Mouse (Mus musculus): ENCODE results near the gene Tanc1. TPM values are rescaled to one million over a fixed set of nuclear protein-coding genes. Genes with fewer than 3 reads are reported as not detected.

Gene Tanc1
- polyA plus RNA-seq, 1 experiment = not detected

DNA sequence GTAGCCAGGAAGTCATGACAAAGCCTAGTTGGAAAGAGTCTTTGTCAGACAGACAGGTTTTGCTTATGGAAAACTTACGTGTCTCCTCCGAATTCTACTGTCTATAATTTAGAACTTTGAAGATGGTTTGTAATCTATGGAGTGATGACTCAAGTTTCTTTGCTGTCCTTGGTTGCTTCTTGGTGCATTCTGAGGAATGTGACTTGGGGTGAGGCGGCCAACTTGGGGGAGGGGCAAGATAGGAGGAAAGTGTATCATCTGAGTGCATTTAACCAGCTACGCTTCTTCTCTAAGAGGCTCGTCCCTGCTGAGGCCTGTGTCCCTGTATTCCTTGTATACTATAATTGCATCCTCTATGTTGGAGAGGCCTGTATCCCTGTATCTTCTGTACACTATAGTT lies 111.5 kb downstream of the Tanc1 start:
- no peak overlapping the region for H3K27ac ChIP-seq (ENCODE audit: insufficient read depth, low read depth, low read length)
- WGBS = 97% methylated on average over 5 of the region's 5 CpGs
- H3K4me1 ChIP-seq (ENCODE audit: control insufficient read depth, insufficient read depth, low read length) = peaks cover 6% of the 10 kb centered on the region; the same call in 1 of the 2 replicates
- no peak for TF ChIP-seq CTCF (IDR thresholded peaks at IDR 0.05; ENCODE audit: insufficient read depth, low read depth, low read length)
- no peak for TF ChIP-seq POLR2A (IDR thresholded peaks at IDR 0.05; ENCODE audit: insufficient read depth, low read depth, low read length)
- H3K4me3 ChIP-seq (ENCODE audit: insufficient read depth, low read depth, low read length) = no peak overlapping the region

GRCm38 (mm10) chr2:59725518-59726185 lies 113.8 kb downstream of the Tanc1 start:
- TF ChIP-seq CTCF (IDR thresholded peaks at IDR 0.05; ENCODE audit: insufficient read depth, low read depth, low read length) (no peak), POLR2A (IDR thresholded peaks at IDR 0.05; ENCODE audit: insufficient read depth, low read depth, low read length) (no peak)
- WGBS = 85% methylated on average over 14 of the region's 14 CpGs
- Histone ChIP-seq H3K27ac (ENCODE audit: insufficient read depth, low read depth, low read length) (no peak overlapping the region), H3K4me3 (ENCODE audit: insufficient read depth, low read depth, low read length) (no peak overlapping the region), H3K4me1 (ENCODE audit: control insufficient read depth, insufficient read depth, low read length) (peaks cover 6% of the 10 kb centered on the region; the same call in 1 of the 2 replicates)

GRCm38 (mm10) chr2:59731831-59732230 lies 120.0 kb downstream of the Tanc1 start:
- H3K4me3 ChIP-seq (ENCODE audit: insufficient read depth, low read depth, low read length) = no peak overlapping the region
- 98% methylated on average over 3 of the region's 3 CpGs for WGBS
- 0 out of 2 replicates have a peak, but pooled peaks cover 3% of the 10 kb centered on the region for H3K4me1 ChIP-seq (ENCODE audit: control insufficient read depth, insufficient read depth, low read length)
- TF ChIP-seq CTCF (IDR thresholded peaks at IDR 0.05; ENCODE audit: insufficient read depth, low read depth, low read length) (no peak), POLR2A (IDR thresholded peaks at IDR 0.05; ENCODE audit: insufficient read depth, low read depth, low read length) (no peak)
- H3K27ac ChIP-seq (ENCODE audit: insufficient read depth, low read depth, low read length) = no peak overlapping the region

DNA sequence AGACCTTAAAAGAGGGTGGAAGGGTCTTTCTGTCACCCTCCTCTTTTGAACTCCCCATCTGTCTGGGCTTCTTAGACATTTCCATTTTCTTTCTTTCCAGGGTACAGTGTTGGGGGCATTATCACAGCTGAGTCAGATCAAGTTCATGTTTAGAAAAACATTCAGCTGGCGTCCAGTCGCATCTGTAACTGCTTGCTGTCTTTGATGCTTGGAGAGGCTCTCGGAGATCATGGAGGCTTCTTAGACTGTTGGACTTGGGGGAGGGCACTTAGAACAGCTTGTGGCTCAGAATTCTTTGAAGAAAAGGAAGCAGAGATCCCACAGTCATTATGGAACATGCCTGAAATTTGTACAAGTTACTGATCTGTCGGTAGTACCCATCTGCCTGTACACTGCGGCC lies 121.6 kb downstream of the Tanc1 start:
- TF ChIP-seq CTCF (IDR thresholded peaks at IDR 0.05; ENCODE audit: insufficient read depth, low read depth, low read length) (no peak), POLR2A (IDR thresholded peaks at IDR 0.05; ENCODE audit: insufficient read depth, low read depth, low read length) (no peak)
- Histone ChIP-seq H3K4me3 (ENCODE audit: insufficient read depth, low read depth, low read length) (no peak overlapping the region), H3K4me1 (ENCODE audit: control insufficient read depth, insufficient read depth, low read length) (0 out of 2 replicates have a peak, but pooled peaks cover 3% of the 10 kb centered on the region), H3K27ac (ENCODE audit: insufficient read depth, low read depth, low read length) (no peak overlapping the region)
- WGBS = 89% methylated on average over 5 of the region's 5 CpGs

DNA sequence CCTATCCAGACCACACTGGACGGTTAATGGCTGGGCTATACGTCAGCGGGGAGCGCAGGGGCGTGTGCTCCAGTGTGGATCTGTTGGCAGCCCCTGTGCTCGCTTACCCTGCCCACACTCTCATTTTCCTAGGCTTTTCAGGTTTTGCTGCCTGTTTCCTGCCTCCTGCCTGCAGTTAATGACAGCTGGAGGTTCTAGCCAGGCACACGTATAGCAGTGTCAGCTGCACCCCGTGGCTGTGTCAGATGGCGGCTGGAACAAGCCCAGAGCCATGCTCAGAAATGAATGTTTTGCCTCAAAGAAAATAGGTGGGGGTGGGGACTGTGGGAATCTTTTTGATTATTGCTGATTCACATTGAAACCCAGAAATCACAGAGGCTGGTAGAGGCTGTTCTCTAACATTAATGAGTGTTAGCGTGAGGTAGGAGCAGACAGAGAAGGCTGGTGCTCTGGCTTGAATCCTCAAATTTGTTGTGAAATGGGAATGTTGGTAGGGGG lies 124.6 kb downstream of the Tanc1 start:
- no peak overlapping the region for H3K27ac ChIP-seq (ENCODE audit: insufficient read depth, low read depth, low read length)

GRCm38 (mm10) chr2:59737368-59737767 lies 125.5 kb downstream of the Tanc1 start:
- WGBS = 94% methylated on average over 6 of the region's 6 CpGs
- H3K4me1 ChIP-seq (ENCODE audit: control insufficient read depth, insufficient read depth, low read length) = 0 out of 2 replicates have a peak, but pooled peaks cover 3% of the 10 kb centered on the region
- no peak overlapping the region for H3K27ac ChIP-seq (ENCODE audit: insufficient read depth, low read depth, low read length)
- H3K4me3 ChIP-seq (ENCODE audit: insufficient read depth, low read depth, low read length) = no peak overlapping the region
- TF ChIP-seq POLR2A (IDR thresholded peaks at IDR 0.05; ENCODE audit: insufficient read depth, low read depth, low read length) (no peak), CTCF (IDR thresholded peaks at IDR 0.05; ENCODE audit: insufficient read depth, low read depth, low read length) (no peak)

More for the DNA sequence above, 124.6 kb downstream of the Tanc1 start:
- H3K4me3 ChIP-seq (ENCODE audit: insufficient read depth, low read depth, low read length) = no peak overlapping the region
- TF ChIP-seq POLR2A (IDR thresholded peaks at IDR 0.05; ENCODE audit: insufficient read depth, low read depth, low read length) (no peak), CTCF (IDR thresholded peaks at IDR 0.05; ENCODE audit: insufficient read depth, low read depth, low read length) (no peak)
- 0 out of 2 replicates have a peak, but pooled peaks cover 3% of the 10 kb centered on the region for H3K4me1 ChIP-seq (ENCODE audit: control insufficient read depth, insufficient read depth, low read length)
- 42% methylated on average over 10 of the region's 10 CpGs for WGBS

- TF ChIP-seq POLR2A (IDR thresholded peaks at IDR 0.05; ENCODE audit: insufficient read depth, low read depth, low read length) = no peak
- TF ChIP-seq CTCF (IDR thresholded peaks at IDR 0.05; ENCODE audit: insufficient read depth, low read depth, low read length) = no peak
Observed at GRCm38 (mm10) chr2:59738356-59738755, 126.5 kb downstream of the Tanc1 start.

GRCm38 (mm10) chr2:59739036-59739435 lies 127.2 kb downstream of the Tanc1 start:
- no peak for TF ChIP-seq CTCF (IDR thresholded peaks at IDR 0.05; ENCODE audit: insufficient read depth, low read depth, low read length)
- 94% methylated on average over 8 of the region's 8 CpGs for WGBS
- H3K27ac ChIP-seq (ENCODE audit: insufficient read depth, low read depth, low read length) = no peak overlapping the region
- no peak overlapping the region for H3K4me3 ChIP-seq (ENCODE audit: insufficient read depth, low read depth, low read length)
- H3K4me1 ChIP-seq (ENCODE audit: control insufficient read depth, insufficient read depth, low read length) = 0 out of 2 replicates have a peak, but pooled peaks cover 3% of the 10 kb centered on the region

More at GRCm38 (mm10) chr2:59738356-59738755, 126.5 kb downstream of the Tanc1 start:
- WGBS = 71% methylated on average over 5 of the region's 5 CpGs
- Histone ChIP-seq H3K27ac (ENCODE audit: insufficient read depth, low read depth, low read length) (no peak overlapping the region), H3K4me1 (ENCODE audit: control insufficient read depth, insufficient read depth, low read length) (0 out of 2 replicates have a peak, but pooled peaks cover 3% of the 10 kb centered on the region), H3K4me3 (ENCODE audit: insufficient read depth, low read depth, low read length) (no peak overlapping the region)

- Histone ChIP-seq H3K27ac (ENCODE audit: insufficient read depth, low read depth, low read length) (no peak overlapping the region), H3K4me3 (ENCODE audit: insufficient read depth, low read depth, low read length) (no peak overlapping the region), H3K4me1 (ENCODE audit: control insufficient read depth, insufficient read depth, low read length) (no peaks in the 10 kb centered on the region)
- 74% methylated on average over 12 of the region's 12 CpGs for WGBS
- TF ChIP-seq POLR2A (IDR thresholded peaks at IDR 0.05; ENCODE audit: insufficient read depth, low read depth, low read length) = no peak
- TF ChIP-seq CTCF (IDR thresholded peaks at IDR 0.05; ENCODE audit: insufficient read depth, low read depth, low read length) = no peak
Observed at GRCm38 (mm10) chr2:59742500-59743116, 130.8 kb downstream of the Tanc1 start.
